Mouse (Mus musculus): ENCODE measurements around the gene Cd6.

Cd6 gene

DNA sequence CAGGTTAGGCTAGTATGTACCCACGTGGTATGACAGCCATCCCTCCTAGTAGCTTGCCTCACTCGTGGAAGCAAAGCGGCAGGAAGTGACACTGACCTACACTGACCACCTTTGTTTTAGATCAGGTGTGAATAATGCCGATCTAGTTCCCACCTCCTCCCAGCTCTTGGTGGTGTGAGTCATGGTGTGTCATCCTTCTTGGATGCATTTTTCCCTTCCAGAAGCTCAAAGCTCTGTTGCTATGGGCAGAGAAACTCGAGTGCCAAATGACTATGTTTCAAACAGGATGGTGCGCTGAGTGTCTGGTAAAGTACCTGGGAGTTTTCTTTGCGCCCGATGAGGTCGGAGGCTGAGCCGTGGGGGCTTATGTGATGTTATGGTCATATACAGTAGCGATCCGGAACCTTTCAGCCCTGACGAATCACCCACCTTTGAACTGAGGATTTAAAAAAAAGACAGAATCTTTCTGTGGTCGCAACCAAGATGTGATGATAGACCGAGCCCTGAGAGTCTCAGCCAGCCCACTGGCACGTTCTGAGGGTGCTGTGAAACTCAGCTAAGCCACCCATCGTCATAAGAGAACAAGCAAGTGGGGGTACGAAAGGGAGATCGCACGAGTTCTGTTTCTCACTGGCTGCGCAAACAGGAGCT, 66.4 kb downstream of the Cd6 start:
- DNase-seq (ENCODE audit: low spot score in 2 of 2), result no peak

DNA sequence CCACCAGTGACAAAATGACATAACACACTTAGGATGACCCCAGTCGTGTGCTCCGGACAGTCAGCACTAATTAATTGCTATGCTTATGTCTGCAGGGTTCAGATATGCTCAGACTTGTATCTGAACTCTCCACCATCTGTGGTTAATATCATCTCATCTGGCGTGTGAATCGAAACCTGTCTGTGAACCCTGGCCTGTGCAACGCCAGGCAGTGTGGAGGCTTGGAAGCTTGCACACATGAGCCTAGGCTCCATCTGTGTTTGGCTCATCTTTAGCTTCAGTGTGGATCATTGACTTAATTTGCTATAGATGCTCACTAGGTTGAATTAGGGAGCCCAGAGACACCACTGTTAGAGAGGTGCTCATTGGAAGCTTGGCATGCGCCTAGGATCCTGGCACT, 67.4 kb downstream of the Cd6 start:
- DNase-seq (ENCODE audit: low spot score in 2 of 2), result no peak

DNA sequence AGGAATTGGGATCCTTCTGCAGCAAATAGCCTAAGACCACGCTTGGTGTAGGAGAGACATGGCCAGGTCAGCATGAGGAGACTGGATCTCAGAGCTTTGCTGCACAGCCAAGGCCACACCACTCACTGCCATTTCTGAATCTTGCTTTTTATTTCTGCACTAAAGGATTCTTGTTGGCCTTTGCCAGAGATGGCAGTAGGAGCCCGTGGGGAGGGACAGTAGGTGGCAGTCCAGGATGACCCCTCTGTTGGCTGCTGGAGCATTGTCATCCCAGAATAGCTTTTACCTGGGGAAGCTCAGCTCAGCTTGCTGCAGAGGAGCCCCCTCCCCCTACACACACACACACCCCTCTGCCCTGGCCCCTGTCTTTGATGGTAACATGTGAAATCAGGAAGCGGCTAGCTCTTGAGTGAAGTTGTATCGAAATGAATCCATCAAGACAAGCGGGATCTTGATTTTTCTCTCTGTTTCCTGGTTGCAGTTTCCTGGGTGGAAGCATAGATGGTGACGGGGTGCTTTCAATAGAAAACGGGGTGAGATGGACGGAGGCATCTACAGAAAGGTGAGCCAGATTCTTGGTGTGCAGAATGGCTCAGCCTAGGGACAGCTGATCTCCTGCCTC, 68.0 kb downstream of the Cd6 start:
- DNase-seq (ENCODE audit: low spot score in 2 of 2), result no peak

DNA sequence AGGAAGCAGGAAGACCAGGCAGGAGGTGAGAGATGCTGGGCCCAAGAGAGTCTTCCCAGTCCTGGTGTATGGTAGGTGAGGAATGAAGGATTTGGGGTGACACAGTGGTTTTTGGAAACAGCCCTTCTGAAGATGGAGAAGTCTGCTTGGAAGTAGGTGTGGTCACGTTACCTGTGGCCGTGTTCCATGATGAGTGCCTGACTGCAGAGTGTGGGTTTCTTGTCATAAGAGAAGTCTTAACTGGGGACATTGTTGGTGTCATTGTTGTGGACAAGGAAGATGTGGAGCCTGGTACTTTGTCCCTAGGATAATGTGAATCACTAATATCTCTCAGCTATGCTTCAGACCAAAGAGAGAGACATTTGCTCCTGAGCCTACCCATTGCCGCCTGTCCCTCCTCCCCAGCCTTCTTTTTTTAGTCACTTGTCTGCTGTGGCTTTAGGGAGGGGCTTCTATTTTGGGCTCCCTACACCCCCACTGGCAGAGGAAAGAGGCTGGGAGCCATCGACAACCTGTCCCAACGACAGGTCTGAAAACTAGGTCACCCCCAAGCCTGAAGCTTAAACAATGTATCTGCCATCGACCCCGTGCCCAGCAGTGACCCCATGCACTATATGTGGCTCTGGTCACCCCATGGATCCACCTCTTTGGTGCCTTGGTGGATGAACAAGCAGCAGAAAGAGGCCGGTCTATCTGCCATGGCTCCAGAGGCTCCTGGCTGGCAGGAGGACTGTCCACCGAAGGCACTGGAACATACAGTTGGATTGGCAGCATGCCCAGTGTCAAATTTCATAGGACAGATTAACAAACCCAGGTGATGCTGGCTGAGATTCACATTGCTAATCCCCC, 69.7 kb downstream of the Cd6 start:
- no peak for DNase-seq (ENCODE audit: low spot score in 2 of 2)

DNA sequence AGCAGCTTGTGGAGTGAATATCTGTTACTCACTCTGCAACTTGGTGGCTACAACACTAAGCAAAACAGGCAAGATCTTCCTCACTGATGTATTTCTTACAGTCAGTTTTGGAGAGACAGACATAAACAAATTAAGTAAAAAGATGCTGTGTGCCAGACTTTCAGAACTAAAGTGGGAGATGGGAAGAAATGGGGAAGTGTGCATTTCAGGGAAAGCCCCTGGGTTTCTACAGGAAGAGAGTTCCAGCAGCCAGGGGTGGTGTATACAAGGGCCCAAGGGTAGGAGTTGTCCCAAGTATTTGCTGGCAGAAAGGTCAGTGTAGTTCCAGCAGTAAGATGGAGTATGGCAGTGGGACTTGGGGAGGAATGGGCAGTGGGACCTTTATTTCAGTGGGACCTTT, 70.3 kb downstream of the Cd6 start:
- DNase-seq (ENCODE audit: low spot score in 2 of 2), result no peak

DNA sequence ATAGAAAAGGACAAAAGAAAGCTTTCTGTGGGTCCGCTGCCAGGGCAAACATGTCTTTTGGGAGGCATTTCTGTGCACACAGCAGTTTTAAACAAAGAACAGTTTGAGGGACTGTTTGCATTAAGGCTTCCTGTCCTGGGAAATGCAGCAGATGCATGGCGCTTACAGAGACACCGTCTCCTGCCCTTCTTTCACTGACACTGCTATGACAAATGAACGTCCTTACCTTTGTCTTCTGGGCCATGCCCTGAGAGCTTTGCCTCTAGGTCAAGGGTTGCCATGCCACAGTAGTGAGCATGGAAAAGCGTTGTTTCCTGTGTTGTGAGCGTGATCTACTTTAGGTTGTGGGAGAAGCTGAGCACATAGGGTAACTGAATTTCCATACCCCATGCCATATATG, 71.2 kb downstream of the Cd6 start:
- no peak for DNase-seq (ENCODE audit: low spot score in 2 of 2)

DNA sequence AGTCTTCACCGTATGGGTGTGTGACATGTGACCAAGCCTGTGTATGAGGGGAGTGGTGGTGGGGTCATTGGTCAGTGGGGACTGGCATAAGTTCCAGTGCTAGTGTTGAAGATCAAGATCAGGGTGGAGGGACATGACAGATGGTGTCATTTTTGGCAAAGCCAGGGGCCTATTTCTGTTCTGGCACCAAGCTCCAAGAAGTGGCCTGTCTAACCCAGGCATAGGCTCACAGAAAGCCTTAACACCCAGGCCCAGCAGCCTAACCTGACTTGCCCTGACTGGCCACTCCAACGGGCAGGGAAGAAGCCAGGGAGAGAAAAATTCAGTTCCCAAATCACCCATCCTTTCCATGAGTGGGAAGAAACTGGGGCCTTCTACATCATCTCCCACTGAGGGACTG, 72.3 kb downstream of the Cd6 start:
- no peak for DNase-seq (ENCODE audit: low spot score in 2 of 2)

DNA sequence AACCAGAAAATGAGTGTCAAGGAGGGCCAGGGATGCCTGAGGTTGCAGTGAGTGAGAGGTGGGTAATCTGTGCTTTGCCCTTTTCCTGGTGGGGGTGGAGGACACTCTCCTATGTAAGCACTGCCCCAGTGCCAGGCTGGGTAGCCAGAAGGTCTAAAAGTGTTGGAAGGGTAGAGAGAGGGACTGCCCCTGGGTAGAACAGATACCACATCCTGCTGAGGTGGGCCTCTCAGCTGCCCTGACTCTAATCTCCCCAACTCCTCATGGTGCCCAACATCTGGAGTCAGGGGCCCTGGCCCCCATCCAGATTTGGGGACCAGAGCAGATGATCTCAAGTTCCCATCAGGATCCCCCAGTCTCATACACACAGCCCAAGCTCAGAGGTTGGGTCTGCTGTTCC, 72.7 kb downstream of the Cd6 start:
- DNase-seq (ENCODE audit: low spot score in 2 of 2), result no peak

DNA sequence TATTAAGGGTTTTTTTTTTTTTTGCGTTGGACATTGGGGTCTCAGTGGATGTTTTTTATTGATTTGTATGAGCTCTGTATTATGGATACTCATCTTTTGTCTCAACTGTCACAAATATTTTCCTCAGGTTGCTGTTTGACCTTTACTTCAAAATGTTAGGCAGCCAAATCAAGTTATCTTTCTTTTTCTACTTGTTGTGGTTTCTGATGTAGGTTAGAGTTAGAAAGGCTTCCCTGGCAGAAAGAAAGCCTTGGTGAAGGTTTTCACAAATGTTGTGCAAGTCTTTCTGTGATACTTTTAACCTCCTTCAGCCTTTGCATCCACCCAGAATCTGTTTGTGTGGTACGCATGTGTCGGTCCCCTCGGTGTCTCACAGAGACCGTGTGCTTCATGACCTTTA, 77.2 kb downstream of the Cd6 start:
- no peak for DNase-seq (ENCODE audit: low spot score in 2 of 2)

DNA sequence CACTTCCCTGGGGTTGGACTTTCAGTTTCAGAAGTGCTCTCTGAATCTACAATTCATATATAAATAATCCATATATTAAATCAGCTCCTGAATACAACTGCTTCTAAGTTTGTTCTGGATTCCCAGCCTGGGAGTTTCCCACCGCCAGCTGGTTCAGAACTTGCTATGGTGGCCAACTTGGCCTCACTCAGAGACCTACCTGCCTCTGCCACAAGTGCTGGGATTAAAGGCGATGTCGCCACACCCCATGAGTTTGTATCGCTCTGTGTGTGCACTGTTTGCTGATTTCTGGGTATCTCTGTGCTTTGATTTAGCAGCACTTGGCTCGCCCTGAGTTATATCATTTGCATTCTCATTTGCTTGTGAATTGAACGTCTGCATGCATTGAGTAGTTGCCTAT, 77.8 kb downstream of the Cd6 start:
- DNase-seq (ENCODE audit: low spot score in 2 of 2), result no peak

DNA sequence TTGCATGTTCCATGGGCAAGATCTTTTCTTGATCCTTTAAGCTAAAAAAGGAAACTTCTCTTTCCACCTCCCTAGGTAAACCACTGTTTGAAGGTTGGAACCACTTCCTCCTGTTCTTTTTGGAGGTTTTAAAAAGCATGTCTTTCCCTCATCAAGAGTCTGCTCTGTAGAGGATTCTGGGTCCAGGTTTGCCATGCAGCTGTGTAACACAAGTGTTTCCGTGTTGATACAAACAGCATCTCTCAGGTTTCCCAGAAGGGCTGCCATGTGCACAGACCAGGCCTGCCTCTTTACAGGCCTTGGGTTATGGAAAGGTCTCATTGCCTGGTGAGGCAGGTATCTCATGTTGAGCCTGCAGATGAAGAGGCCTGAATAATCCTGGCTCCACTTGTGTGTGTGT, 78.3 kb downstream of the Cd6 start:
- no peak for DNase-seq (ENCODE audit: low spot score in 2 of 2)

DNA sequence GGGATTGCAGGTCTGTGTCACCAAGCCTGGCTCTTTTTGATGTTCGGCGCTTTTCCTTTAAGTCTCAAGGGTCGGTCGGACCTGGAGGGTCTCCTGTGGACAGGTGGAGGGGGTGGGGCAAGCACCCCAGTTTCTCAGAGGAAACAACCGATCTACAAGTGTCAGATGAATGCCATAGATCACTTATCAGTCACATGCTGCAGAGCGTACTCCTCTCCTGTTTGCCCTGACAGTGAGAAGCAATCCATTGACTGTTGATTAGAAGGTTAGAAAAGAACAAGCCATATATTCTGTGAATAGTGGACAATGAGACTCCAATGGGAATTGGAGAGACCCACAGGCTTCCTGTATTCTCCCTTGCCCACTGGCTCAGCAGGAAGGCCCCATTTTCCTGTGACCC, 79.7 kb downstream of the Cd6 start:
- no peak for DNase-seq (ENCODE audit: low spot score in 2 of 2)

DNA sequence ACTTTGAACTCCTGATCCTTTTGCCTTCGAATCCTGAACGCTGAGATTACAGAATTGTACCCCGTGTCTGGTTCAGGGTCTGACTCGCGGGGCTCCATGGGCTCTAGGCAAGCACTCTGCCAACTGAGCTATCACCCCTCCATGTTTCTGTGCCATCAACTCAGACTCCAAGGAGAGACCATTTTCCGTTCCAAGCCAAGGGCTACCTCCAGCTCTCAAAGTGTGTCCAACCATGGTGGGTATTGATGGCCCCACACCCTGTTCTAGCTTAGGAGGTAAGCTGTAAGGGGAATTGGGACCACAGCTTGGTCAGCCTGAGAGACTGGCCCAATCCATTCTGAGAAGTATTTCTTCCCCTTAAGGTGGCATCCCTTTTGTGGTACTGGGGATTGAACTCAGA, 80.6 kb downstream of the Cd6 start:
- DNase-seq (ENCODE audit: low spot score in 2 of 2), result no peak

DNA sequence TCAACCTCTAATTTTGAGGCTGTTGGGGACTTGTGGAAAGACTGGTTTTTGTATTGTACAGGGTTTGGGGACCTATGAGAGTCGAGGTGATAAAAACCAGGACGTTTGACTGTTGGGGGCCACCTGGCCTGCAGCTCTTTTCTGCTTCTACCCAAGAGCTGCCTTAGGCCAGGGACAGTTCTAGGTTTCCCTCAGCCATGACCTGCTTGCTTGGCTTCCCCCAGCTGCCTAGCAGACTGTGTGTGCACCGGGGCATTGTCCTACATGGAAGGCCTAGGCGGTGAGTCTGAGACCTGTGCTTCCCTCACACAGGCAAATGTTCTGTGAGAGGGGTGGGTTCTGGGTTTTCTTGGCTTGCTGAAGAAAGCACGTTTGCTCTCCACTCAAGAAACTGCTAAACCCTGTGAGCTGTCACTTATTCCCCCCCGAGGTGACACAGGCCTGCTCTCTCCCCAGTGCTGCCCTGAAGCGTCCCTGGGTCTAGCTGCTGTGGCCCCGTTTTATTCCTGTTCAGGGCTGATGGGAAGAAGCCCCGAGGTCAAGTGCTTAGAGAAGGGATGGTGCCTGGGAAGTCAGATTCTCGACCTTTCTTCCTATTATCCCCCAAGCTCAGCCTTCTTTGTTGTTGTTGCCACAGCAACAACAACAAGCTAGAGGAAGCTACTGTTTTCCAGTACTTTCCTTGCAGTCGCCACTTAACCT, 81.3 kb downstream of the Cd6 start:
- no peak for DNase-seq (ENCODE audit: low spot score in 2 of 2)

DNA sequence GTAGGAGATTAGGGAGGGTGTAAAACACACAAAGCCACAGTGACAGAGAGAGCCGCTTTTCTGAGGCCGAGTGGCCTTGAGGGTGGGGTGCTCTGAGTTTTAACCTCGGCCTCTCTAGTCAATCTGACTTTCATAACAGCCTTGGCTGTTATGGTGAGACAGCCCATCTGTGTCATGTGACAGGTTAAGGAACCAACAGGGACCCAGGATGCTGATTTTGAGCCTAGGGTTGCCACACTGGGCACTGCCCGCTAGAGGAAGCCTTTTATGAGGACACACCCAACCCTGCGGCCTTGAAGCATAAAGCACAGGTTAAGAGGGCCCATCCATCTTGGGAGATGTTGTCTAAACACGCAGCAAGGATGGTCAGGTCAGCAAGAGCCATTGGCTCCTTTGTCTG, 82.1 kb downstream of the Cd6 start:
- no peak for DNase-seq (ENCODE audit: low spot score in 2 of 2)

DNA sequence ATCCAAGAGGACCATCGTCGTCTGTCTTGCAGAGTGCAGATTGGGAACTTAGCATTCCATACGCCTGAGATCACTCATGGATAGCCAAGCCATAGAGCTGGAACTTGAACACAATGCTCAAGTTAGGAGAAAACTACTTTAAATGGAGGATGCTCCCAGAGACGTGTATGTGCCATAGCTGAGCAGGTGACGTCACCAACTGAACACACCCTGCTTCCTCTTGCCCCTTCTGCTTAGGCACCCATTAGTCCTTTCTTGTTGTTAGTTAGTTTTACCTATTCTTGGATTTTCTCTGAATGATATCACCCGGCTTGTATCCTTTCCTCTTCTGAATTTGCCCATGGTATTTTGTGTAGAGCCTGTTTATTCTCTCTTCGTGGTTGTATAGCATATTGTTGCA, 82.7 kb downstream of the Cd6 start:
- no peak for DNase-seq (ENCODE audit: low spot score in 2 of 2)

DNA sequence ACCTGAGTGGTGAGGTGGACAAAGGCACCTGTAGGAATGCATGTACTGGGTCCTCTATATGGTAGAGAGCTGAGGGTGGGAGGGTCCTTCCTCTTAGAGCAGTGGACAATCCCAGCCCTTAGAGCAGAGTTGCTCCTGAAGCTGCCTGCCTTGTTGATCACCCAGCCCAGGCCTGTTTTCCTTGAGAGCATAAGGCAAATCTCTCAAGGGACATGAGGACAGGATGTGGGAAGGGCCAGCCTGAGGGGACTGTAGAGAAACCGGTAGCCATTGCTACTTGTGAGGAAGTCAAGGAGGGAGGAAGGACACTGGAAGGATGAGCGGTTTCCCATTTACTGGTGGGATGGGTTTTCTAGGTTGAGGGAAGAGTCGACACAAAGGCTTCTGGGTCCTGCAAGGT, 87.3 kb downstream of the Cd6 start:
- no peak for DNase-seq (ENCODE audit: low spot score in 2 of 2)

DNA sequence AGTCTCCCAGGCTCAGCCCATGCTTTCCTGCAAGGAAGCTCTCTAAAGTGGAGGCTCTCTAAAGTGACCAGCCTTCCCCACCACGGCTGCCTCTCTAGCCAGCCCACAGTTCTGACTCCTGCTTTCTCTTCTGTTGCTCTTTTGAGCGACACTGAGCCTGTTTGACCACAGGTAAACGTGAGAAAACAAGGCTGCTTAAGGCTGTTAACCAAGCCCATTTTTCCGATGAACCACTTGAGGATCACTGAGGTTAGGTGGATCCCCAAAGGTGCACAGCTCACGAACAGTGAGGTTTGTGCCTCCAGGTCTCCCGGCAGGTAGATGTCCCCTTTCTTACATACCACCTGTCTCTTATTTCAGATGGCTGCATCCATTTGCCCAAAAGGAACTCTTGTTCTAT, 87.7 kb downstream of the Cd6 start:
- DNase-seq (ENCODE audit: low spot score in 2 of 2), result no peak

DNA sequence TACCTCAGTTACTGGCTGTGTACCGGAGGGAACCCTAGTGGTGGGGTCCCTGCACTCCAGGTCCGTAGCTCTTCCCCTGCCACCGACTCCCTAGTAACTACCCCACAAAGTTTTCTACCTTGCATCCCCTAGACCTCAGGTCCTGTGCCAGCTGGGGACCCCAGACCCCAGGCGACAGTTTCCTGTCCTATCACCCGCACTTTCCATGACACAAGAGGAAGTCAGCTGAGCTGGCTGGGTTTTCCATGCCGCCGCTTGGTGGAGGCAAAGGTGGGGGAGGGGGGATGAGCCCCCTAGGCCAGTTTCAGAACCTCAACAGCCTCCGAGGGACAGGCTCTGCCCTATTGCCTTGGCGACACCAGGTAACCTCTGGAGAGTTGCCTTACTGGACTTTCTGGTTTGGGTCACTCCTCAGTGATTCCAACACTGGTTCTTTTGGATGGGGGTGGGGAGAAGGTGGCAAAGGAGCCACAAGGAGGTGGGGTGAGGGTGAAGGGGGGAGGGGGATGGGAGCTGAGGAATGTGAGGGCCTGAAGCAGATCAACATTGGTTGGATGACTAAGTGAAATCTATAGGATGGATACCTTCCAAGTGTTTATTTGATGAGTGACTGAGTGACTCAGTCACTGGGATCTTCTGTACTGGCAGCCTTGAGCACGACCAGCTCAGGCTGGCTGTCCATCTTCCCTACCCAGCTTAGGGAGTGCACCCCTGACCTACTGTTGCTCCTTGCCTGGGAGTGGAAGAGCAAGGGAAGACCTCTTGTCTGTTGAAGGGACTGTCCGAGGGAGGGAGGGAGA, 89.0 kb downstream of the Cd6 start:
- no peak for DNase-seq (ENCODE audit: low spot score in 2 of 2)

DNA sequence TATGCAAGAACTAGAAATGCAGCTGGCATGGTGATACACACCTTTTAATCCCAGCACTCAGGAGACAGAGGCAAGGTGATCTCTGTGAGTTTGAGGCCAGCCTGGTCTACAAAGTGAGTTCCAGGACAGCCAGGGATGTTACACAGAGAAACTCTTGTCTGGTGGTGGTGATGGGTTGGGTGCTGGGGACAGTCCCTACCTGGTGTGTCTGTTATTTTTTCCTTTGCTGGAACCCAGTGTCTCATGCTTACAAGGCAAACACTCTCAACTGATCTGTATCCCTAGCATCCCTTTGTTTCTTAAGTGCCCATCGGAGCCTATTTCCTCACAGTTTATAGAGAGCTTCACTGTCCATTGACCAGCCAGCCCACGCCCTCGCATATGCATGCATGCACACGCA, 89.9 kb downstream of the Cd6 start:
- no peak for DNase-seq (ENCODE audit: low spot score in 2 of 2)

All from frontal cortex, postnatal 25 days (tissue).